Mouse (Mus musculus) intestine, postnatal 0 days (tissue): ENCODE measurements around the gene She. TPM values are rescaled to one million over a fixed set of nuclear protein-coding genes. Genes with fewer than 3 reads are reported as not detected.

Source experiments
- ATAC-seq: fragments of 200-750 bp; cut with Nextera tagmentation; 2 replicates; pipeline ENCODE4 v1.8.0; 2017; ENCODE audit warnings: mild to moderate bottlenecking, moderate TSS enrichment, moderate library complexity
- H3K27ac ChIP-seq: fragments of 300-500 bp; sonication (generic); 2 replicates; pipeline ENCODE4 v1.5.1; 2014; ENCODE audit warnings: mild to moderate bottlenecking, low read depth, low read length, moderate library complexity
- H3K27me3 ChIP-seq: fragments of 300-500 bp; sonication (generic); replicated peaks from 2 replicates; pipeline ENCODE4 v1.6.1; 2014; ENCODE audit warnings: low read length, mixed read lengths; ENCODE audit not compliant: control insufficient read depth, insufficient read depth
- H3K36me3 ChIP-seq: fragments of 300-500 bp; sonication (generic); 2 replicates; pipeline ENCODE4 v1.6.1; 2014; ENCODE audit warnings: mild to moderate bottlenecking, moderate library complexity; ENCODE audit not compliant: control insufficient read depth, insufficient read depth
- H3K4me1 ChIP-seq: fragments of 300-500 bp; sonication (generic); replicated peaks from 2 replicates; pipeline ENCODE4 v1.6.1; 2014; ENCODE audit warnings: antibody characterized with exemption, low read length, mixed read lengths; ENCODE audit not compliant: control insufficient read depth, insufficient read depth
- H3K4me2 ChIP-seq: fragments of 300-500 bp; sonication (generic); replicated peaks from 2 replicates; pipeline ENCODE4 v1.6.1; 2014; ENCODE audit warnings: low read depth, mild to moderate bottlenecking, moderate library complexity
- H3K4me3 ChIP-seq: fragments of 300-500 bp; sonication (generic); 2 replicates; pipeline ENCODE4 v1.5.1; 2014; ENCODE audit warnings: low read depth, low read length
- H3K9ac ChIP-seq: fragments of 300-500 bp; sonication (generic); 2 replicates; pipeline ENCODE4 v1.6.1; 2014; ENCODE audit warnings: mild to moderate bottlenecking, low read depth, low read length
- H3K9me3 ChIP-seq: fragments of 300-500 bp; sonication (generic); 2 replicates; pipeline ENCODE4 v1.6.1; 2016; ENCODE audit warnings: mixed run types; ENCODE audit not compliant: control insufficient read depth
- CTCF ChIP-seq: sonication (generic); IDR thresholded peaks from 2 replicates; pipeline ENCODE4 v1.5.1; 2016; ENCODE audit warnings: low read depth, mild to moderate bottlenecking, control low read depth, antibody characterized with exemption, moderate library complexity
- WGBS: fragments of 180-500 bp; shearing (Covaris S2); extraction: QIAGEN DNeasy Blood & Tissue Kit; methylation state at CpG from one replicate; pipeline ENCODE4 v1.1.7; 2014; 5-methylcytosine and 5-hydroxymethylcytosine counted together
- polyA plus RNA-seq: library from polyadenylated mRNA; unstranded; fragments of >200 nt; fragmentation: Nextera tagmentation; extraction: Ambion mirVana; gene quantifications from 2 replicates; pipeline ENCODE4 v1.2.1, GENCODE M21; 2015

Gene She
- polyA plus RNA-seq, 1 experiment from 2014 or later, result 1.6 TPM

DNA sequence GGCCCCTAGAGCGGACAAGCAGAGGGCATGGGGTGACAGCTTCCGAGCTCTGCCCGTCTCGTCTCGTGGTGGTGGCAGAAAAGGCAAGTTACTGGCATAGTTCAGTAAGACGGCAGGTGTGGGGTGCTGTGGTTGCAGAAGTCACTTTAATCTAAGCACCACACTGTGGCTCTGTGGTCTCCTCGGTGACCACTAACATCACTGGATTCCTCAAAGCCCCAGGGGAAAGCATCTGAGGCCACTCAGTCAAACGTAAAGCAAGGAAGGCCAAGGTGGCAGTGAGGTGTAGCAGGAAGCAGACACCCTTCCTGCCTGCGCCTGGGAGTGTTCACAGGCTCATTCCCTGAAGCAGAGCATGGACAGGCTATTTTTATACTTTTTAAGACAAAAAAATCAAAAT, 38.4 kb downstream of the She start:
- Histone ChIP-seq H3K4me1 (0 out of 2 replicates have a peak, but pooled peaks cover 4% of the 10 kb centered on the region), H3K9me3 (no peaks in the 10 kb centered on the region), H3K9ac (no peak overlapping the region), H3K4me2 (no peak overlapping the region), H3K27me3 (no peaks in the 10 kb centered on the region), H3K4me3 (no peak overlapping the region), H3K36me3 (no peaks in the 10 kb centered on the region), H3K27ac (no peak overlapping the region)
- no peak for TF ChIP-seq CTCF
- no peak for ATAC-seq
- 77% methylated on average over 9 of the region's 9 CpGs for WGBS

GRCm38 (mm10) chr3:89870472-89871271, 39.5 kb downstream of the She start:
- H3K27ac ChIP-seq, result peak overlapping the region; percentile 41; the same call in 1 of the 2 replicates
- H3K9me3 ChIP-seq, result no peaks in the 10 kb centered on the region
- no peak overlapping the region for H3K9ac ChIP-seq
- TF ChIP-seq CTCF, result no peak
- 59% methylated on average over 22 of the region's 22 CpGs for WGBS
- 0 out of 2 replicates have a peak, but pooled peaks cover 4% of the 10 kb centered on the region for H3K4me1 ChIP-seq
- H3K27me3 ChIP-seq, result no peaks in the 10 kb centered on the region
- ATAC-seq, result no peak
- H3K4me3 ChIP-seq, result no peak overlapping the region
- no peaks in the 10 kb centered on the region for H3K36me3 ChIP-seq
- H3K4me2 ChIP-seq, result 0 out of 2 replicates have a peak overlapping the region, but pooled peaks have one; percentile 9

DNA sequence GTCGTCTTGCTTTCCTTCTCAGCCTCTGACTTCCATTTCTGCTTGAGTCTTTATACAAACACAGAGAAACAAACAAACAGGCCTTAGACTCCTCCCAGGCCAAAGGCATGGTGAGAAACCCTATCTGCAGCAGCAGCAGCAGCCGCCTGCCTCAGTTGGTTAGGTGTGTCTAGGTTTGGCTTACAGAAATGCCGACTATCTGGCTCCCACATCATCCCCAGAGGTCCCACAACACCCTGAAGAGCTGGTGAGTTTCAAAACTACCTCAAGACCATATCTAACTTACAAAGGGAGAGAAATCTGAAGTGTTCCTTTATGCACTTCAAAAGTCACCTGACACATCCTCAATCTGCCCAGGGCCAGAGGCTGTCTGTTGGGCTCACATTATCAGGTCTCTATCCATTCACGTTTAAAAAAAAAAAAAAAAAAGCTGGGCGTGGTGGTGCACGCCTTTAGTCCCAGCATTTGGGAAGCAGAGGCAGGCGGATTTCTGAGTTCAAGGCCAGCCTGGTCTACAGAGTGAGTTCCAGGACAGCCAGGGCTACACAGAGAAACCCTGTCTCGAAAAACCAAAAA, 40.3 kb downstream of the She start:
- ATAC-seq, result no peak
- Histone ChIP-seq H3K4me3 (no peak overlapping the region), H3K9ac (no peak overlapping the region)

DNA sequence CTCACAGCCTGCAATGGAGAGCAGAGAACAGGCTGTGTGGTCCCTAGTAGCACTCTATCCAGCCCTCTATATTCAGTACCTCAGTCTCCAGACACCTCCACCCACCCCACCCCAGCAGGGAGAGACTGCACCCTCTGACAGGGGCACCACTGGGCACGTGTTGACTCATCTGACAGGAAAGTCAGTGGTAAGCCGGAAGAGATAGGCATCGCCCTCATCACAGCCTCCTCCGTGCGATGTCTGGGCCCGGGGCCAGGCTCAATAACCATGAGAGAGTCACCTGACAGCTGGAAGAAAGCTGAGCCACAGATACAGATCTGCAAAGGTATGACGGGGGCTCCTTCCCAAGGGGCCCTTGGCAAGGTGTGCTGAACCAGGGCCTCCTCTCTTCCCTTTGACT, 41.0 kb downstream of the She start:
- TF ChIP-seq CTCF, result no peak
- Histone ChIP-seq H3K4me3 (no peak overlapping the region), H3K4me2 (no peak overlapping the region), H3K36me3 (no peaks in the 10 kb centered on the region), H3K27ac (no peak overlapping the region), H3K4me1 (0 out of 2 replicates have a peak, but pooled peaks cover 4% of the 10 kb centered on the region), H3K9ac (no peak overlapping the region), H3K27me3 (no peaks in the 10 kb centered on the region), H3K9me3 (no peaks in the 10 kb centered on the region)
- ATAC-seq, result no peak
- 32% methylated on average over 7 of the region's 7 CpGs for WGBS

More for the DNA sequence above, 40.3 kb downstream of the She start:
- H3K27me3 ChIP-seq, result no peaks in the 10 kb centered on the region
- TF ChIP-seq CTCF, result no peak
- H3K9me3 ChIP-seq, result no peaks in the 10 kb centered on the region
- 63% methylated on average over 8 of the region's 8 CpGs for WGBS
- no peak overlapping the region for H3K4me2 ChIP-seq
- no peak overlapping the region for H3K27ac ChIP-seq
- H3K36me3 ChIP-seq, result no peaks in the 10 kb centered on the region
- 0 out of 2 replicates have a peak, but pooled peaks cover 4% of the 10 kb centered on the region for H3K4me1 ChIP-seq

GRCm38 (mm10) chr3:89872684-89873083, 41.5 kb downstream of the She start:
- Histone ChIP-seq H3K4me2 (no peak overlapping the region), H3K9ac (no peak overlapping the region), H3K36me3 (no peaks in the 10 kb centered on the region), H3K27ac (no peak overlapping the region), H3K9me3 (no peaks in the 10 kb centered on the region), H3K4me3 (no peak overlapping the region), H3K27me3 (no peaks in the 10 kb centered on the region), H3K4me1 (0 out of 2 replicates have a peak, but pooled peaks cover 4% of the 10 kb centered on the region)
- ATAC-seq, result no peak
- no peak for TF ChIP-seq CTCF
- WGBS, result 29% methylated on average over 6 of the region's 6 CpGs

- no peak for ATAC-seq
- H3K27me3 ChIP-seq, result no peaks in the 10 kb centered on the region
- H3K9me3 ChIP-seq, result no peaks in the 10 kb centered on the region
- H3K9ac ChIP-seq, result no peak overlapping the region
- TF ChIP-seq CTCF, result no peak
- H3K4me3 ChIP-seq, result no peak overlapping the region
- 0 out of 2 replicates have a peak, but pooled peaks cover 4% of the 10 kb centered on the region for H3K4me1 ChIP-seq
- WGBS, result 84% methylated on average over 5 of the region's 5 CpGs
- H3K4me2 ChIP-seq, result no peak overlapping the region
- H3K27ac ChIP-seq, result no peak overlapping the region
- H3K36me3 ChIP-seq, result no peaks in the 10 kb centered on the region
Measured at GRCm38 (mm10) chr3:89874076-89874475, 42.9 kb downstream of the She start.
